ENCODE assay signal across 7 mouse cellular contexts in genomic region chr3:120473645-120474038, GRCm38 (mm10).
DNase-seq lines count a peak whose midpoint lies in the region; ATAC-seq lines count a peak whose summit lies in the region.

No protein-coding gene starts in this region.

- 34% methylated on average over 2 of the region's 2 CpGs for WGBS in embryonic facial prominence, embryonic 14.5 days
- WGBS in neural tube, embryonic 15.5 days: 56% methylated on average over 2 of the region's 2 CpGs

- no peaks in the 10 kb centered on the region for H3K27me3 ChIP-seq in embryonic facial prominence, embryonic 14.5 days (replicated peaks; ENCODE audit: control insufficient read depth, insufficient read depth, low read length)
- no peaks in the 10 kb centered on the region for H3K27me3 ChIP-seq in neural tube, embryonic 15.5 days (replicated peaks)

- 0 out of 2 replicates have a peak, but pooled peaks have one; percentile 45 for ATAC-seq in embryonic facial prominence, embryonic 14.5 days (ENCODE audit: low read depth)
- ATAC-seq in neural tube, embryonic 15.5 days (ENCODE audit: low FRiP score): peak; percentile 87

- no peak overlapping the region for H3K9ac ChIP-seq in embryonic facial prominence, embryonic 14.5 days (ENCODE audit: low read depth, low read length)
- H3K9ac ChIP-seq in neural tube, embryonic 15.5 days (replicated peaks): no peak overlapping the region

- no peak overlapping the region for H3K4me2 ChIP-seq in embryonic facial prominence, embryonic 14.5 days (ENCODE audit: low read depth, low read length)
- no peak overlapping the region for H3K4me2 ChIP-seq in neural tube, embryonic 15.5 days

- no peaks in the 10 kb centered on the region for H3K9me3 ChIP-seq in embryonic facial prominence, embryonic 14.5 days (ENCODE audit: control insufficient read depth, low read length)
- no peaks in the 10 kb centered on the region for H3K9me3 ChIP-seq in neural tube, embryonic 15.5 days (replicated peaks)

- no peaks in the 10 kb centered on the region for H3K36me3 ChIP-seq in embryonic facial prominence, embryonic 14.5 days (ENCODE audit: control insufficient read depth, insufficient read depth, low read length)
- no peaks in the 10 kb centered on the region for H3K36me3 ChIP-seq in neural tube, embryonic 15.5 days

- H3K4me1 ChIP-seq in embryonic facial prominence, embryonic 14.5 days (ENCODE audit: control insufficient read depth, insufficient read depth, low read length): peaks cover 7% of the 10 kb centered on the region; the same call in 1 of the 2 replicates
- H3K4me1 ChIP-seq in neural tube, embryonic 15.5 days: peaks cover 10% of the 10 kb centered on the region

- no peak overlapping the region for H3K27ac ChIP-seq in embryonic facial prominence, embryonic 14.5 days (replicated peaks; ENCODE audit: low read depth, low read length)
- H3K27ac ChIP-seq in neural tube, embryonic 15.5 days (replicated peaks): no peak overlapping the region

- no peak overlapping the region for H3K4me3 ChIP-seq in embryonic facial prominence, embryonic 14.5 days (ENCODE audit: low read depth, low read length)
- no peak overlapping the region for H3K4me3 ChIP-seq in neural tube, embryonic 15.5 days (replicated peaks)

- DNase-seq in NIH3T3 (ENCODE audit: low read depth): peak; percentile 48
- DNase-seq in adrenal gland, adult 8-10 months: peak; percentile 52
- DNase-seq in embryonic facial prominence, embryonic 14.5 days (ENCODE audit: low spot score): peak; percentile 85
- peak; percentile 26 for DNase-seq in heart, postnatal 4 days
- DNase-seq in left cerebral cortex, adult 18-20 months (ENCODE audit: low spot score in 2 of 2): peak; percentile 19 to 35
- no peak for DNase-seq in spleen, postnatal 4 days (ENCODE audit: low spot score in 2 of 2)

Comparison
In these comparisons a context has a peak if more than half of its experiments do, and no peak if none do; other contexts are left out.
1. DNase-seq: peak in NIH3T3 (single experiment), adrenal gland, adult 8-10 months (single experiment), embryonic facial prominence, embryonic 14.5 days (single experiment), heart, postnatal 4 days (single experiment) and left cerebral cortex, adult 18-20 months (2 of 2); none in spleen, postnatal 4 days (0 of 2).